Mouse (Mus musculus): ENCODE data around the gene Dnah7a. TPM values are rescaled to one million over a fixed set of nuclear protein-coding genes. Genes with fewer than 3 reads are reported as not detected.
"Not testable (repeated sequence)": the region's sequence is repeated elsewhere in the genome, so short reads cannot be mapped to it uniquely, and the experiment has no call there.

Gene Dnah7a
- 0.23 and 0.27 TPM in 2 replicates for polyA plus RNA-seq (2015; fragmentation: Nextera tagmentation; extraction: Ambion mirVana)

GRCm38 (mm10) chr1:53706431-53707361 lies at the start of gene Dnah7a:
Gene Dnah7a (minus strand): TSS chr1:53706784.
- no peaks in the 10 kb centered on the region for H3K4me1 ChIP-seq (replicated peaks; ENCODE audit: control insufficient read depth, insufficient read depth)
- DNase-seq (ENCODE audit: low spot score) (peak; percentile 29), ATAC-seq (ENCODE audit: low FRiP score, low TSS enrichment) (peak; percentile 54)
- H3K9ac ChIP-seq (ENCODE audit: low read length) = peak within 1 kb of the TSS; percentile 48
- peak within 1 kb of the TSS; percentile 70 for H3K4me2 ChIP-seq (replicated peaks; ENCODE audit: low read depth)
- no peaks in the 10 kb centered on the region for H3K27me3 ChIP-seq (ENCODE audit: control insufficient read depth, insufficient read depth, low read length)
- peak; percentile 57 for TF ChIP-seq CTCF (IDR thresholded peaks at IDR 0.05; ENCODE audit: low read depth)
- TF ChIP-seq EP300 (optimal IDR thresholded peaks at IDR 0.05) = no peak
- H3K27ac ChIP-seq (replicated peaks) = no peak within 1 kb of the TSS
- no peaks in the 10 kb centered on the region for H3K36me3 ChIP-seq (ENCODE audit: control insufficient read depth, insufficient read depth, low read length)
- H3K4me3 ChIP-seq (ENCODE audit: low read depth, low read length) = peak within 1 kb of the TSS; percentile 42
- WGBS = 16% methylated on average over 42 of the region's 42 CpGs
- no peaks in the 10 kb centered on the region for H3K9me3 ChIP-seq (ENCODE audit: control insufficient read depth, low read length)

DNA sequence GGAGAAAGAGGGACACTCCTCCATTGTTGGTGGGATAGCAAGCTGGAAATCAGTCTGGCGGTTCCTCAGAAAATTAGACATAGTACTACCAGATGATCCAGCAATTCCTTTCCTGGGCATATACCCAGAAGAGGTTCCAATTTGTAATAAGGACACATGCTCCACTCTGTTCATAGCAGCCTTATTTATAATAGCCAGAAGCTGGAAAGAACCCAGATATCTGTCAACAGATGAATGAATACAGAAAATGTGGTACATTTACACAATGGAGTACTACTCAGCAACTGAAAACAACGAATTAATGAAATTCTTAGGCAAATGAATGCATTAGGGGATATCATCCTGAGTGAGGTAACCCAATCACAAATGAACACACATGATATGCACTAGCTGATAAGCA lies 46.9 kb upstream of the Dnah7a start:
- not testable (repeated sequence) for H3K4me1 ChIP-seq (replicated peaks; ENCODE audit: control insufficient read depth, insufficient read depth); H3K4me2 ChIP-seq (replicated peaks; ENCODE audit: low read depth); H3K4me3 ChIP-seq (ENCODE audit: low read depth, low read length); H3K9me3 ChIP-seq (ENCODE audit: control insufficient read depth, low read length); H3K9ac ChIP-seq (ENCODE audit: low read length); DNase-seq (ENCODE audit: low spot score); H3K27me3 ChIP-seq (ENCODE audit: control insufficient read depth, insufficient read depth, low read length); H3K27ac ChIP-seq (replicated peaks); H3K36me3 ChIP-seq (ENCODE audit: control insufficient read depth, insufficient read depth, low read length); ATAC-seq (ENCODE audit: low FRiP score, low TSS enrichment)
- 84% methylated on average over 2 of the region's 2 CpGs for WGBS

GRCm38 (mm10) chr1:53751144-53751543 lies 44.6 kb upstream of the Dnah7a start:
- Histone ChIP-seq H3K27me3 (ENCODE audit: control insufficient read depth, insufficient read depth, low read length) (no peaks in the 10 kb centered on the region), H3K36me3 (ENCODE audit: control insufficient read depth, insufficient read depth, low read length) (no peaks in the 10 kb centered on the region), H3K4me3 (ENCODE audit: low read depth, low read length) (no peak overlapping the region), H3K9ac (ENCODE audit: low read length) (no peak overlapping the region), H3K4me1 (replicated peaks; ENCODE audit: control insufficient read depth, insufficient read depth) (no peaks in the 10 kb centered on the region), H3K9me3 (ENCODE audit: control insufficient read depth, low read length) (no peaks in the 10 kb centered on the region), H3K4me2 (replicated peaks; ENCODE audit: low read depth) (no peak overlapping the region), H3K27ac (replicated peaks) (no peak overlapping the region)
- DNase-seq (ENCODE audit: low spot score) (no peak), ATAC-seq (ENCODE audit: low FRiP score, low TSS enrichment) (no peak)
- TF ChIP-seq EP300 (optimal IDR thresholded peaks at IDR 0.05) (no peak), CTCF (IDR thresholded peaks at IDR 0.05; ENCODE audit: low read depth) (no peak)
- WGBS = 77% methylated on average over 1 of the region's 1 CpGs

- not testable (repeated sequence) for H3K27ac ChIP-seq (replicated peaks); H3K27me3 ChIP-seq (ENCODE audit: control insufficient read depth, insufficient read depth, low read length); ATAC-seq (ENCODE audit: low FRiP score, low TSS enrichment); H3K9me3 ChIP-seq (ENCODE audit: control insufficient read depth, low read length); H3K36me3 ChIP-seq (ENCODE audit: control insufficient read depth, insufficient read depth, low read length); H3K4me1 ChIP-seq (replicated peaks; ENCODE audit: control insufficient read depth, insufficient read depth); DNase-seq (ENCODE audit: low spot score); H3K4me3 ChIP-seq (ENCODE audit: low read depth, low read length); H3K4me2 ChIP-seq (replicated peaks; ENCODE audit: low read depth); H3K9ac ChIP-seq (ENCODE audit: low read length)
- WGBS = 92% methylated on average over 7 of the region's 7 CpGs
Observed at GRCm38 (mm10) chr1:53750697-53751096, 44.1 kb upstream of the Dnah7a start.

GRCm38 (mm10) chr1:53749881-53750385 lies 43.3 kb upstream of the Dnah7a start:
- DNase-seq (ENCODE audit: low spot score); H3K4me2 ChIP-seq (replicated peaks; ENCODE audit: low read depth); H3K36me3 ChIP-seq (ENCODE audit: control insufficient read depth, insufficient read depth, low read length); H3K4me3 ChIP-seq (ENCODE audit: low read depth, low read length); ATAC-seq (ENCODE audit: low FRiP score, low TSS enrichment); H3K27me3 ChIP-seq (ENCODE audit: control insufficient read depth, insufficient read depth, low read length); H3K4me1 ChIP-seq (replicated peaks; ENCODE audit: control insufficient read depth, insufficient read depth); H3K9me3 ChIP-seq (ENCODE audit: control insufficient read depth, low read length); H3K9ac ChIP-seq (ENCODE audit: low read length); H3K27ac ChIP-seq (replicated peaks): not testable (repeated sequence)
- 84% methylated on average over 1 of the region's 1 CpGs for WGBS

DNA sequence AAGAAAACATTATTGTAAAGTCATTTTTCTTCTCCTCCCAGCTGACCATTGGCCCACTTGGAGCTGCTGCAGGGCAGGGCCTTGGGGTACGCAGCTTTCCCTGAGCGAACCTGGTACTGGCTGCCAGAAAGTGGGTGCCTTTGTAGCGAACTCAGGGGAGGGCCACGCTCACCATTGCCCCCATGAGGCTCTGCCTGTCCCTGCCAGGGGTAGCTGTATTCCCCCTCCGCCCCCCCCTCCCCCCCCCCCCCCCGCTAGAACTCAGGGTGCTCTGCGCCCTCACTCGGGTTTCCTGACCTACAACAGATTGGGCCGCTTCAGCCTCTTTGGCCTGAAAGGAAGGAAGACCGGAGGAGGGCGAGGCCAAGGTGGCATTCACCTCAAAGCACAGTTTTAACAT lies 42.0 kb upstream of the Dnah7a start:
- ATAC-seq (ENCODE audit: low FRiP score, low TSS enrichment) = no peak
- Histone ChIP-seq H3K9me3 (ENCODE audit: control insufficient read depth, low read length) (no peaks in the 10 kb centered on the region), H3K36me3 (ENCODE audit: control insufficient read depth, insufficient read depth, low read length) (no peaks in the 10 kb centered on the region), H3K4me2 (replicated peaks; ENCODE audit: low read depth) (no peak overlapping the region), H3K27me3 (ENCODE audit: control insufficient read depth, insufficient read depth, low read length) (no peaks in the 10 kb centered on the region), H3K4me3 (ENCODE audit: low read depth, low read length) (no peak overlapping the region), H3K9ac (ENCODE audit: low read length) (no peak overlapping the region), H3K4me1 (replicated peaks; ENCODE audit: control insufficient read depth, insufficient read depth) (no peaks in the 10 kb centered on the region), H3K27ac (replicated peaks) (no peak overlapping the region)
- 55% methylated on average over 9 of the region's 11 CpGs for WGBS
- TF ChIP-seq EP300 (optimal IDR thresholded peaks at IDR 0.05) (no peak), CTCF (IDR thresholded peaks at IDR 0.05; ENCODE audit: low read depth) (0 out of 2 replicates have a peak, but pooled peaks have one; percentile 5)
- peak; percentile 18 for DNase-seq (ENCODE audit: low spot score)
